Mouse (Mus musculus): Measurements from ENCODE around the gene Ruvbl1. TPM values are rescaled to one million over a fixed set of nuclear protein-coding genes. Genes with fewer than 3 reads are reported as not detected.

Gene Ruvbl1
- 4.4 and 15.1 TPM in 2 replicates for polyA plus RNA-seq (2012; ENCODE audit: low replicate concordance)

DNA sequence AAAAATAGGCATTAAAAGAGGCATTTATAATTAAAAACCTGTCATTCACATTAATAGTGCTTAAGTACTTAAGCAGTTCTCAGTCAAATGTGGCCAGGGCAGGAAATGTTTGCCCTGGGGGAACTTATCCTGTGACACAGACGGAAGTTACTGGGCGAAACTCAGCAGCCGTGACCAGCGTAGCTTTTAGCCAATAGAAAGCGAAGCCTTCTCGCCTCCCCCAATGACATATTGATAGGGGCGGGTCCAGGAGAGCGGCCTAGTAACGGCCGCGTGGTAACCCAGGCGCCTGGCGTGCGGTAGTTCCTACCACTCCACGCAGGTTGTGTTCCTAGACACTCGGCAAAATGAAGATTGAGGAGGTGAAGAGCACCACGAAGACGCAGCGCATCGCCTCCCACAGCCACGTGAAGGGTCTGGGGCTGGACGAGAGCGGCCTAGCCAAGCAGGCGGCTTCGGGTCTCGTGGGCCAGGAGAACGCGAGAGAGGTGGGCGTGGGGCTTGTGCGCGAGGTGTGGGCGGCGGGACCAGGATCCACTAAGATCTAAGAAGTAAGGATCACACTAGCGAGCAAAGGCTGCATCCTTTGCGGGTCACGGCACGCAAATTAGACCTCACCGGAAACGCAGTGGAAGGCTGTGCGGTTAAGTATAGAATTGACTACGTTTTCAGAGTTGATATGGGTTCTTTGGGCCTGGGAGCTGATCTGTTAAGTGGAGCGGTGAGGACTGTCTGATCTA, at the start of gene Ruvbl1:
Gene Ruvbl1 (plus strand): TSS at position 229 of the 740 bp plus-strand sequence.

DNA sequence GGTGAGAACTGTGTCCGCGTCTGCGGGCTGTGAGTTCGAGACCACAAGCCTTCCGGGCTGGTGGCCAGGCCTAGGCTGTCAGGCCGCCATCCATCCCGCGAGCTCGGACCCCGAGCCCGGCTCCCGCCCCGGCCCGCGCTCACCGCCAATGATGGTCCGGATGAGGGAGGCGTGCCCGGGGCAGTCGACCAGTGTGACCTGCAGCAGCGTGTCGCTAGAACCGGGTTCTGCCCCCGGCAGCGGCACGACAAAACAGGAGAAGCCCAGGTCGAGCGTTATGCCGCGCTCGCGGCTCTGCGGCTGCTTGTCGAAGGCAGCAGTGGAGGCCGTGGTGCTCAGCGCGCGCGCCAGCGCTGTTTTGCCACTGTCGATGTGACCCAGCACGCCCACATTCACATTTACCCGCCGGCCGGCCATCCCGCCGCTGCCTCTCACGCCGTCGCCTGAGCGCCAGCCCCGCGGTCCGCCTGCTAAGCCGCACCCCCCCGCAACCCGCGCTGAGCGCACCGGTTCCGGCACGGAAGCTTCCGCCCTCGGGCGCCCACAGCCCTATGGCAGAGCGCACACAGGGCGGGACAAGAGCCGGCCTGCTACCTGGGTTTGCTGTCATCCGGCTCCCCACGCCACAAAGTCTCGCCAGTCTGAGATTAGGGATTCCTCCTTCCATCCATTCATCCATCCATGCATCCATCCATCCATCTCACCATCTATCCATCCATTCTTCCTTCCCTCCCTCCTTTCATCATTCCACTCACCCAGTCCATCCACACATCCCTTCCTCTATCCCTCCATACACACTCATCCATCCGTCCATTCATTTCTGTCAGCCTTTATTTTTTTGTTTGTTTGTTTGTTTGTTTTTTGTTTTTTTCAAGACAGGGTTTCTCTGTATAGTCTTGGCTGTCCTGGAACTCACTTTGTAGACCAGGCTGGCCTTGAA, 18.9 kb upstream of the Ruvbl1 start, which contains the start of gene Eefsec:
Gene Eefsec (minus strand): TSS at position 477 of the 940 bp plus-strand sequence.

DNA sequence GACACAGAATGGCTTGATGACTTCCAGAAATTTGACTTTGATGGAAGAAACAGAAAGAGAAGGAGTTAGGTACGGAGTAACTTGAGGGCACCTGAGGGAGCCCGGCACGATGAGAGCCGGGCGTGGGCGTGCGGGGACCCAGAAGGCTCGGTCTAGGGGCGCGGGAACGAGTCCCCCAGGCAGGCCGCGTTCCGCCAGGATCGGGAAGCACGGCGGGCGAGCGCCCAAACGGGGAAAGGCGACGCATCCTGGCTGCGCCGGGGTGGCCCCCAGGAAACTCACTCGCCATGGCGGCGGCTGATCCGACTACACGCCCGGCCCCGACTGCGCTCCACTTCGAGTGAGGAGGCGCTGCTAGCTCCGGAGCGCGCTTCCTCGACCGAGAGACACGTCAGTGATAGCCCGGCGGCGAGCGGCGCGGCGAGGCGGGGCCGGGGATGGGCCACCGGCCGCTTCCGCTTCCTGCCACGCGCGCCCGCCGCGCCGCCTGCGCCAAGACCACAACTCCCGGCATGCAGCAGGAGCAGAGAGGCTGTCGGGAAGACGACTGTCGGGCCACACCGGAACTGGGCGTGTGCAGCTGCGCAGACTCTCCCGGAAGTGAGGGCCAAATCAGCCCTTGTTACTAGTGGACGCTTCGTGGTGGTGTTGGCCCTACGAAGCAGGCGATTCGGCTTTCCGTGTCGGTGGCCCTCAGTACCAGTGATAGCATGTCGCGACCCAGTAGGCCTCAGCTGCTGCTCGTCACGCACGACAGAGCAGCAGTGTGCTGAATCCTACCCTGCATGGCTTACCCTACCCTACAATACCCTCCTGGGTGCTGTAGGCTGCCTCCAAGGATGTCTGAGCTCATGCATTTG, 53.4 kb downstream of the Ruvbl1 start, which contains the start of gene Sec61a1:
Gene Sec61a1 (minus strand): TSS at position 502 of the 860 bp plus-strand sequence.

Other genes with a start within 250 kb of the Ruvbl1 start
- not detected in 2 replicates for gene Dnajb8, start 243.1 kb upstream of the Ruvbl1 start, polyA plus RNA-seq (2012; ENCODE audit: low replicate concordance)
- 16.4 and 19.6 TPM in 2 replicates for gene Eefsec, start 18.9 kb upstream of the Ruvbl1 start, polyA plus RNA-seq (2012; ENCODE audit: low replicate concordance)
- gene Sec61a1, start 53.5 kb downstream of the Ruvbl1 start, polyA plus RNA-seq (2012; ENCODE audit: low replicate concordance) = 39.0 and 88.1 TPM in 2 replicates
- gene Kbtbd12, start 172.5 kb downstream of the Ruvbl1 start, polyA plus RNA-seq (2012; ENCODE audit: low replicate concordance) = 0.11 and 0.28 TPM in 2 replicates